Mouse (Mus musculus) adipocyte (in vitro differentiated cells): ENCODE measurements around the gene Gm21693.
"Not testable (repeated sequence)": the region's sequence is repeated elsewhere in the genome, so short reads cannot be mapped to it uniquely, and the experiment has no call there.

ENCODE experiments used
- DNase-seq: peaks from one replicate; pipeline ENCODE4 v3.0.0-alpha.2; 2016; ENCODE audit warnings: low spot score

The Gm21693 gene

DNA sequence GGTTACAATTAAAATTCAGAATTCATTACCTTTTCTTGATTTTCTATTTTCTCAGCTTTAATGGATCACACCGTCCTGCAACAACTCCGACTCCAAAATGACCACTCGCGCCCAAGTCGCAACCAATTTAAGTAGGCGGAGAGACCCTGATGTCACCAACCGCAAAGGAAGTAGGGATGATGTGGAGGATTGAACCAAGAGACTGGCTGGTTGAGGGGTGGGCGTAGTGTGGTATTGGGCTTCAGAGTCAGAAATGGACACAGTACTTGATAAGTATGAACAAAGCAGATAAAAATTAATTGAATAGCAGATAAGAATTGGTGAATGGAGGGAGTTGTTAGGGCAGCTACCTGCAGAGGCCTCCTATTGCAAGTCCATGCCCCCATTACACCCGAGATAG is at the start of gene Gm21693:
Gm21693 (minus strand) TSS at position 101 of the 400 bp plus-strand sequence.
- DNase-seq, result not testable (repeated sequence)

GRCm38 (mm10) chrY:3340661-3341060 is 4.5 kb downstream of the Gm21693 start:
- DNase-seq, result not testable (repeated sequence)

DNA sequence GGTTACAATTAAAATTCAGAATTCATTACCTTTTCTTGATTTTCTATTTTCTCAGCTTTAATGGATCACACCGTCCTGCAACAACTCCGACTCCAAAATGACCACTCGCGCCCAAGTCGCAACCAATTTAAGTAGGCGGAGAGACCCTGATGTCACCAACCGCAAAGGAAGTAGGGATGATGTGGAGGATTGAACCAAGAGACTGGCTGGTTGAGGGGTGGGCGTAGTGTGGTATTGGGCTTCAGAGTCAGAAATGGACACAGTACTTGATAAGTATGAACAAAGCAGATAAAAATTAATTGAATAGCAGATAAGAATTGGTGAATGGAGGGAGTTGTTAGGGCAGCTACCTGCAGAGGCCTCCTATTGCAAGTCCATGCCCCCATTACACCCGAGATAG is 38.8 kb downstream of the Gm21693 start, which contains the start of gene Gm21677:
Gm21677 (minus strand) TSS at position 101 of the 400 bp plus-strand sequence.
- not testable (repeated sequence) for DNase-seq
